Mouse (Mus musculus) stomach, postnatal 0 days (tissue): Measurements from ENCODE around the gene Hfe.
"Not testable (repeated sequence)": the region's sequence is repeated elsewhere in the genome, so short reads cannot be mapped to it uniquely, and the experiment has no call there.

ENCODE experiments used
- CTCF ChIP-seq: IDR thresholded peaks from 2 replicates; pipeline ENCODE4 v1.5.1; 2016; ENCODE audit warnings: antibody characterized with exemption, low read depth, mild to moderate bottlenecking, moderate library complexity
- EP300 ChIP-seq: optimal IDR thresholded peaks from 2 replicates; pipeline ENCODE3; 2016; ENCODE audit warnings: antibody characterized with exemption

- not testable (repeated sequence) for TF ChIP-seq CTCF, EP300
Observed at GRCm38 (mm10) chr13:23702801-23703200, 7.9 kb downstream of the Hfe start.
